Mouse (Mus musculus) embryonic facial prominence, embryonic 11.5 days (tissue): ENCODE results near the gene Tnks2. TPM values are rescaled to one million over a fixed set of nuclear protein-coding genes. Genes with fewer than 3 reads are reported as not detected.

Experiments
- ATAC-seq: fragments of 200-750 bp; cut with Nextera tagmentation; replicated peaks from 2 replicates; pipeline ENCODE4 v1.8.0; 2017; ENCODE audit warnings: low read depth; ENCODE audit not compliant: insufficient number of reproducible peaks, low FRiP score, low TSS enrichment
- DNase-seq: peaks from one replicate; pipeline ENCODE4 v3.0.0-alpha.2; 2015; ENCODE audit warnings: low spot score
- H3K27ac ChIP-seq: fragments of 300-500 bp; sonication (generic); replicated peaks from 2 replicates; pipeline ENCODE4 v1.5.1; 2014; ENCODE audit warnings: mild to moderate bottlenecking, low read depth, low read length, control low read depth
- H3K27me3 ChIP-seq: fragments of 300-500 bp; sonication (generic); 2 replicates; pipeline ENCODE4 v1.6.1; 2014; ENCODE audit warnings: mild to moderate bottlenecking, low read length, moderate library complexity, mixed read lengths; ENCODE audit not compliant: control insufficient read depth, insufficient read depth
- H3K36me3 ChIP-seq: fragments of 300-500 bp; sonication (generic); replicated peaks from 2 replicates; pipeline ENCODE4 v1.6.1; 2014; ENCODE audit warnings: low read depth, mild to moderate bottlenecking, low read length, moderate library complexity, mixed read lengths; ENCODE audit not compliant: control insufficient read depth, insufficient read depth
- H3K4me1 ChIP-seq: fragments of 300-500 bp; sonication (generic); 2 replicates; pipeline ENCODE4 v1.6.1; 2014; ENCODE audit warnings: low read length, mixed read lengths; ENCODE audit not compliant: control insufficient read depth, insufficient read depth
- H3K4me2 ChIP-seq: fragments of 300-500 bp; sonication (generic); 2 replicates; pipeline ENCODE4 v1.6.1; 2014; ENCODE audit warnings: low read depth, mild to moderate bottlenecking, control low read depth, low read length, moderate library complexity
- H3K4me3 ChIP-seq: fragments of 300-500 bp; sonication (generic); 2 replicates; pipeline ENCODE4 v1.5.1; 2014; ENCODE audit warnings: low read depth, low read length, control low read depth
- H3K9ac ChIP-seq: fragments of 300-500 bp; sonication (generic); replicated peaks from 2 replicates; pipeline ENCODE4 v1.6.1; 2014; ENCODE audit warnings: mild to moderate bottlenecking, control low read depth, low read length
- H3K9me3 ChIP-seq: fragments of 300-500 bp; sonication (generic); replicated peaks from 2 replicates; pipeline ENCODE4 v1.6.1; 2016; ENCODE audit warnings: mild to moderate bottlenecking, low read length, inconsistent platforms, mixed read lengths; ENCODE audit not compliant: control insufficient read depth
- WGBS: fragments of 180-500 bp; shearing (Covaris S2); extraction: QIAGEN DNeasy Blood & Tissue Kit; methylation state at CpG from one replicate; pipeline ENCODE4 v1.1.7; 2014; 5-methylcytosine and 5-hydroxymethylcytosine counted together
- polyA plus RNA-seq: library from polyadenylated mRNA; unstranded; fragments of >200 nt; fragmentation: Nextera tagmentation; extraction: Ambion mirVana; gene quantifications from 2 replicates; pipeline ENCODE4 v1.2.1, GENCODE M21; 2014

The Tnks2 gene
- polyA plus RNA-seq, 1 experiment from 2014 or later = 92.3 TPM

DNA sequence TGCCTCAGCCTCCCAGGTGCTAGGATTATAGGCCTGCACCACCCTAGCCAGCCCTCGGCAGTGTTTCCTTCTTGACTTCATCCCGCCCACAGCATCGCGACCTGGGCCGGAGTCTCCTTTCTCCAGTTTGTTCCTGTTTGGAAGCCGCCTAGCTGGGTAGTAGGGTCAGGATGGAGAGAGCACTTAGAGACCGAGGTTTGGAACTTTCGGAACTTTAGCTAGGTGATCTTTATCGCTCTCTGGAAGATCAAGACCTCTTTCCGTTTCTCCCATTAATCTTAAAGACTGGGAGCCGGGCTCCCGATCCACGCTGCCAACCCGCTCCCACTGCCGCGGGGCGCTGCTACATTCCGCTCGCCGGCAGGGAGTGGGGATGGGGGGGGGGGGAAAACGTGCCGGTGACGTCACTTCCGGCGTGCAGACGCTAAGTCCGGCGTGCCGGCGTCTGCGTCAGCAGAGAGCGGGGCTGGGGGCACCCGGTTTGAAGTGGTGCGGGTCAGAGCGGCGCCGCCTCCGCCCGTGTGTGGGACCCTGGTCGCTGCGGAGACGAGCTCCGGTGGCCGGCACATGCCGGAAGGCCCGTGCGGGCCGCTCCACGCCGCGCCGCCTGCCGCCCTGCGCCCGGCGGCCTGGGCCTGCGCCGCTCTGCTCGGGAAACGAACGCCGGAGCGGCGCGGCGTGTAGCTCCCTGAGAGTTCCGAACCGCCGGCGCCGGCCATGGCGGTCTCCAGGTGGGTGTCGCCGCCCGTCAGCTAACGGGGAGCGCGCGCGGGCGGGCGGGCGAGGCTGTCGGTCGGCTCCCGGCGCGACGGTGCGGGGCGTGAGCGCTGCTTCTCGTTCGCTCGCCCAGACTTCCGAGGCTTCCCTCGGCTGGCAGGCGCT lies 91.9 kb downstream of the Tnks2 start, which contains the start of gene Btaf1:
Gene Btaf1, plus strand, starts transcription at position 409 of the 882 bp plus-strand sequence.
- Histone ChIP-seq H3K27me3 (no peaks in the 10 kb centered on the region), H3K4me1 (no peaks in the 10 kb centered on the region), H3K4me3 (peak within 1 kb of the TSS; percentile 89), H3K36me3 (no peaks in the 10 kb centered on the region), H3K9ac (peak within 1 kb of the TSS; percentile 86), H3K27ac (peak within 1 kb of the TSS; percentile 71), H3K4me2 (peak within 1 kb of the TSS; percentile 81), H3K9me3 (no peaks in the 10 kb centered on the region)
- DNase-seq = peak; percentile 94
- under 1% methylated on average over 70 of the region's 98 CpGs for WGBS
- ATAC-seq = peak; percentile 97

DNA sequence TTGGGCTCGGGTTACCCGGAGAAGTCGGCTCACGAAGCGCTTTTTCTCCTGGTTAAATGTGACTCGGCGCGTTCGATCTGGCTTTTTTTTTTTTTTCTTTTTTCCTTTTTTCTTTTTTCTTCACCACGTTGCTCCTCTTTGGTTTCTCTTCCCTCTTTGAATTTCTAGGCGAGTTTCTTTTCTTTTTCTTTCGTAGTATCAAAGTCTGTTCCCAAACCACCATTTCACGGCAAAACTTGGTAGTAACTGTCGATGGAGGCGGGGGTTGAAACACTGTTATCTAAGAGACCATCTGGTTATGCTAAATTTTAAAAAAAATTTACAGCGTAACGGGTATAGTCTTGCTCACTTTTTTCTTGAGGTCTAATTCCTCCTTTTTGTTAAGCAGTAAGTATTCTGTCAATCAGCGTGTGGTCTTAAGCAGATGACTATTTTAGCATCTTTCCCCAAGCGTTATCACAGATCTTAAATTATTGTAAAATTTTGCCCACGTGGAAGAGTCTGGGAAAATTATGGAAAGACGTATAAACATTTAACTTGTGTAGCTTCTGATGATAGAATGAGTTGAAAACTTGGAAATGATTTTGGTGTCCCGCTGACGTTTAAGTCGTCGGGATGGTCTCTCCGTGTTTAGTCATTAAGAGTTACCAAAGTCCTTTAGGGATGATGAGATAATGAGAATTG lies 92.7 kb downstream of the Tnks2 start:
- peak overlapping the region; percentile 89 for H3K4me3 ChIP-seq
- no peaks in the 10 kb centered on the region for H3K27me3 ChIP-seq
- no peaks in the 10 kb centered on the region for H3K9me3 ChIP-seq
- H3K4me2 ChIP-seq = peak overlapping the region; percentile 48
- H3K36me3 ChIP-seq = no peaks in the 10 kb centered on the region
- no peaks in the 10 kb centered on the region for H3K4me1 ChIP-seq
- 2% methylated on average over 26 of the region's 26 CpGs for WGBS
- peak overlapping the region; percentile 71 for H3K27ac ChIP-seq
- no peak for ATAC-seq
- H3K9ac ChIP-seq = peak overlapping the region; percentile 86
- DNase-seq = peak; percentile 24

DNA sequence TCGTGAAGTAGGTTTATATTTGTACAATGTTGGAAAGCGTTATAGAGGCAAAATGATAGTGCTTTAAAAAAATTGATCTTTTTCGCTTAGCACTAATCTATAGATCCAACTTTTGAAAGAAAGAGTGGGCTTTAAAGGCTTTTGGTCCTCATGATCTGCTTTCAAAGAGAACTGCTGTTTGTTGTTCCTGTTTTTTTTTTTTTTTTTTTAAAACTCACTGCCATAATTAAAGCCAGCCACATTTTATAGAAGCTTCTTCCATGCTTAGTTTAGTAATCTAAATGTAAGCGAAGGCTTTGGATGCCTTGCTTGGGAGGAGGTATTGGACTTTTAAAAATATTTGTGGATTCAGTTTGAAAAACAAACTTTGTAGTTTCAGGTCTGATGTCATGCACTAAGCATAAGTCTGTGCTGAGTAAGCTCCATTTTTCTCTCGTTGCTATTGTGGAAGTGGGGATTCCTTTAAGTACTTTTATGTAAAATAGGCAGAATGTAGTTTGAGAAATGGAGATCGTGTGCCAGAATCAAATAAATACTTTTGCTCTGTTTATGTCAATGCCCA lies 93.8 kb downstream of the Tnks2 start:
- WGBS = 80% methylated on average over 6 of the region's 6 CpGs

DNA sequence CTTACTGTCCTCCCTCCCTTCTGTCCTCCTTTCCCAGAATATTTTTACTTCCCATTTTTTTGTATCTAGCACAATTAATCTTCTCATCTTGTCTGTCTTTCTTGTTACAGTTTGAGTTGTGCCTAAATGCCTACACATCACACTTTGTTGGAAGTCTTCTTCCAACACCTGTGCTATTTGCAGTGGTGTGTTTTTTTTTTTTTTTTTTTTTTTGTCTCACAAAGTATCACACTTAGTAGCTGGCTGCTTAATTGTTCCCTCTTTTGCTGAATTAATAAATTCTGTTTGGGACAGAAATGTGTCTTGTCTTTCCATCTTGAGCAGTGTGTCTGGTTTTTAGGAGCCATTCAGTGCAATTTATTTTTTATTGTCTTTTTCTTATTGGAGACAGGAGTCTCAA lies 95.8 kb downstream of the Tnks2 start:
- no peaks in the 10 kb centered on the region for H3K36me3 ChIP-seq
- no peak for ATAC-seq

More for the DNA sequence above, 93.8 kb downstream of the Tnks2 start:
- no peak for DNase-seq
- Histone ChIP-seq H3K27ac (no peak overlapping the region), H3K9ac (no peak overlapping the region), H3K9me3 (no peaks in the 10 kb centered on the region), H3K4me3 (no peak overlapping the region), H3K36me3 (no peaks in the 10 kb centered on the region), H3K27me3 (no peaks in the 10 kb centered on the region), H3K4me1 (no peaks in the 10 kb centered on the region), H3K4me2 (no peak overlapping the region)
- no peak for ATAC-seq

DNA sequence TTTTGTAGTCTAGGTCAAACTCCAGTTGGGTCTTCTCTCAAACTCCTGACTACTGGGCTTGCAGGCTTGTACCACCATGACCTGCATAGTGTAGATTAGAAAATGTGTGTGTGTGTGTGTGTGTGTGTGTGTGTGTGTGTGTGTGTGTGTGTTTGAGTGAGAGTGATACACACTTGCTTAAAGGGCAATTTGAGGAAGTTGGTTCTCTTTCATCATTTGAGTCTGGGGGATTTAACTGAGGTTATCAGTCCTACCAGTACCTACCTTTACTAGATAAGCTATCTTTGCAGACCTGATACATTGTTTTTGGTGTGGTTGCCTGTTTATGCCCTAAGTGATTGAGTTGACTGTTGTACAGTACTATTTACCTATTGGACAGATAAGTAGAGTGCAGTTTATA lies 98.1 kb downstream of the Tnks2 start:
- H3K36me3 ChIP-seq = no peaks in the 10 kb centered on the region
- no peaks in the 10 kb centered on the region for H3K27me3 ChIP-seq
- H3K4me3 ChIP-seq = no peak overlapping the region
- no peak overlapping the region for H3K4me2 ChIP-seq
- H3K4me1 ChIP-seq = no peaks in the 10 kb centered on the region
- H3K9me3 ChIP-seq = no peaks in the 10 kb centered on the region
- DNase-seq = no peak
- ATAC-seq = no peak
- no peak overlapping the region for H3K9ac ChIP-seq
- H3K27ac ChIP-seq = no peak overlapping the region

More for the DNA sequence above, 95.8 kb downstream of the Tnks2 start:
- H3K4me3 ChIP-seq = no peak overlapping the region
- no peak overlapping the region for H3K27ac ChIP-seq
- no peak overlapping the region for H3K9ac ChIP-seq
- no peaks in the 10 kb centered on the region for H3K9me3 ChIP-seq
- no peak overlapping the region for H3K4me2 ChIP-seq
- no peaks in the 10 kb centered on the region for H3K4me1 ChIP-seq
- H3K27me3 ChIP-seq = no peaks in the 10 kb centered on the region
- no peak for DNase-seq

DNA sequence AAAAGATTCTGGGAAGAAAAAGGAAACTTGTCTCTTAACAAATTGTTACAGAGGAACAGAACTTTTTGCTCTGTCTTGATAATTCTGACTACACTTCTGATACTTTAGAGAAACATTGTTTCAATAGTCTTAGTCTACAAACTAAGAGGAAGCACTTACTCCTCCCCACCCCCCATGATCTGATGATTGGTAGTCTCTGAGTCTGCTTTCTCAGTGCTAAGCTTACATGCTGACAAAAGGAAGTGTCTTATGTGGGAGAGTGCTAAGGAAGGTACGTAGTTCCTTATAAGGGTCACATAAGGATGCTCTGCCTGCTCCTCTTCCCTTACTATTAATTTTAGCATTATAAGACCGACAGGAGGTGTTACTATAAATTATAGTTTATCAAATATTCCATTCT lies 98.6 kb downstream of the Tnks2 start:
- DNase-seq = no peak
- no peak overlapping the region for H3K27ac ChIP-seq
- H3K9ac ChIP-seq = no peak overlapping the region
- H3K4me3 ChIP-seq = no peak overlapping the region
- no peak overlapping the region for H3K4me2 ChIP-seq
- H3K4me1 ChIP-seq = no peaks in the 10 kb centered on the region
- 89% methylated on average over 2 of the region's 2 CpGs for WGBS
- no peaks in the 10 kb centered on the region for H3K36me3 ChIP-seq
- ATAC-seq = no peak
- H3K9me3 ChIP-seq = no peaks in the 10 kb centered on the region
- no peaks in the 10 kb centered on the region for H3K27me3 ChIP-seq

DNA sequence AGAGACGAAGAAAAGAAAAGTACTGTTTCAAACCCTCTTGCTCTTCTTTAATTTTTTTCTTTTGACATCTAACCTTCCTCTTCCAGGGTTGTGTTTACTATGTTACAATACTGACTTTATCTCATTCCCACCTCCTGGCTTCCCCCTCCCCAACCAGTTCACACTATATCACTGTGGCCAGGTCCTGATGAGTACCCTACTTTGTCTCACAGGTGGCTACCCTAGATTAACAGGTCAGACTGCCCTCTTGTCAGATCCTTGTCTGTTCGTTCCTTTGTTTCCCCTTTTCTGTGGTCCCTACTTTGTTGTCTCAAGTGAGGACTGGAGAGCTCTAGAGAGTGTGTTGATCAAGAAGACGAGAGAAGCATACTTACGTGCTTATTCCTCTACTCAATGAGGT lies 102.3 kb downstream of the Tnks2 start:
- Histone ChIP-seq H3K9me3 (no peaks in the 10 kb centered on the region), H3K4me1 (no peaks in the 10 kb centered on the region), H3K9ac (no peak overlapping the region), H3K36me3 (no peaks in the 10 kb centered on the region), H3K4me2 (no peak overlapping the region), H3K4me3 (no peak overlapping the region), H3K27me3 (no peaks in the 10 kb centered on the region), H3K27ac (no peak overlapping the region)
- 91% methylated on average over 4 of the region's 4 CpGs for WGBS
- DNase-seq (no peak), ATAC-seq (no peak)

DNA sequence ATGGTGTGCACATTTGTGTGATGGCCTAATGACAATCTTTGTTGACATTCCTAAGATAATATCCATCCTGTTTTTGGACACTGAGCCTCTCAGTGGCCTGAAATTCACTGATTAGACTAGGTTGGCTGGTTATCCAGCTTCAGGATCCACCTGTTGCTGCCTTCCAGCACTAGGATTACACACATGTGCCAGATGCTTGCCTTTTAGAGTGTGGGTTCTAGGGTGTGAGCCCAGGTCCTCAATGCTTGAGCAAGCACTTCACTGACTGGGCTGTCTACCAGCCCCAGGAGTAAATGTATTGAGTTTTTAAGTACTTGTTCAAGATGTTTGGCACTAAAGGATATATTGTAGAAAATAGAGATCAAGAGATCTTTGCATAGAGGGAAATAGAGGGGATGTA lies 104.0 kb downstream of the Tnks2 start:
- no peaks in the 10 kb centered on the region for H3K9me3 ChIP-seq
- DNase-seq (no peak), ATAC-seq (no peak)
- H3K4me2 ChIP-seq = no peak overlapping the region
- no peak overlapping the region for H3K4me3 ChIP-seq
- H3K36me3 ChIP-seq = no peaks in the 10 kb centered on the region
- no peaks in the 10 kb centered on the region for H3K27me3 ChIP-seq
- H3K4me1 ChIP-seq = no peaks in the 10 kb centered on the region
- H3K9ac ChIP-seq = no peak overlapping the region
- no peak overlapping the region for H3K27ac ChIP-seq
